Mouse (Mus musculus) embryonic facial prominence, embryonic 14.5 days (tissue): ENCODE data around the gene Aqp3. TPM values are rescaled to one million over a fixed set of nuclear protein-coding genes. Genes with fewer than 3 reads are reported as not detected.

Source experiments
- ATAC-seq: fragments of 200-750 bp; cut with Nextera tagmentation; 2 replicates; pipeline ENCODE4 v1.8.0; 2017; ENCODE audit warnings: low read depth, moderate number of reproducible peaks, moderate TSS enrichment
- DNase-seq: peaks from one replicate; pipeline ENCODE4 v3.0.0-alpha.2; 2015; ENCODE audit warnings: low spot score
- H3K27ac ChIP-seq: fragments of 300-500 bp; sonication (generic); replicated peaks from 2 replicates; pipeline ENCODE4 v1.5.1; 2014; ENCODE audit warnings: low read depth, mild to moderate bottlenecking, low read length, moderate library complexity
- H3K27me3 ChIP-seq: fragments of 300-500 bp; sonication (generic); replicated peaks from 2 replicates; pipeline ENCODE4 v1.6.1; 2014; ENCODE audit warnings: low read length; ENCODE audit not compliant: control insufficient read depth, insufficient read depth
- H3K36me3 ChIP-seq: fragments of 300-500 bp; sonication (generic); 2 replicates; pipeline ENCODE4 v1.6.1; 2014; ENCODE audit warnings: low read length, mixed read lengths; ENCODE audit not compliant: control insufficient read depth, insufficient read depth
- H3K4me1 ChIP-seq: fragments of 300-500 bp; sonication (generic); 2 replicates; pipeline ENCODE4 v1.6.1; 2014; ENCODE audit warnings: antibody characterized with exemption, low read length; ENCODE audit not compliant: control insufficient read depth, insufficient read depth
- H3K4me2 ChIP-seq: fragments of 300-500 bp; sonication (generic); 2 replicates; pipeline ENCODE4 v1.6.1; 2014; ENCODE audit warnings: low read depth, mild to moderate bottlenecking, low read length, moderate library complexity, mixed read lengths
- H3K4me3 ChIP-seq: fragments of 300-500 bp; sonication (generic); 2 replicates; pipeline ENCODE4 v1.5.1; 2014; ENCODE audit warnings: low read depth, mild to moderate bottlenecking, low read length
- H3K9ac ChIP-seq: fragments of 300-500 bp; sonication (generic); 2 replicates; pipeline ENCODE4 v1.6.1; 2014; ENCODE audit warnings: low read depth, mild to moderate bottlenecking, low read length, moderate library complexity, mixed read lengths
- H3K9me3 ChIP-seq: fragments of 300-500 bp; sonication (generic); 2 replicates; pipeline ENCODE4 v1.6.1; 2016; ENCODE audit warnings: low read length; ENCODE audit not compliant: control insufficient read depth
- WGBS: fragments of 180-500 bp; shearing (Covaris S2); extraction: QIAGEN DNeasy Blood & Tissue Kit; methylation state at CpG from one replicate; pipeline ENCODE4 v1.1.7; 2014; 5-methylcytosine and 5-hydroxymethylcytosine counted together
- polyA plus RNA-seq: library from polyadenylated mRNA; unstranded; fragments of >200 nt; fragmentation: Nextera tagmentation; extraction: Ambion mirVana; gene quantifications from 2 replicates; pipeline ENCODE4 v1.2.1, GENCODE M21; 2014

Aqp3 gene
- polyA plus RNA-seq, 1 experiment from 2014 or later = 18.4 TPM

GRCm38 (mm10) chr4:41048926-41049325 is 49.1 kb downstream of the Aqp3 start:
- H3K27me3 ChIP-seq = no peaks in the 10 kb centered on the region
- H3K4me3 ChIP-seq = no peak overlapping the region
- no peaks in the 10 kb centered on the region for H3K36me3 ChIP-seq
- no peaks in the 10 kb centered on the region for H3K4me1 ChIP-seq
- H3K9me3 ChIP-seq = no peaks in the 10 kb centered on the region
- H3K9ac ChIP-seq = no peak overlapping the region
- 59% methylated on average over 2 of the region's 2 CpGs for WGBS
- H3K4me2 ChIP-seq = no peak overlapping the region
- DNase-seq (no peak), ATAC-seq (no peak)
- H3K27ac ChIP-seq = no peak overlapping the region

GRCm38 (mm10) chr4:41047524-41048271 is 50.3 kb downstream of the Aqp3 start, which contains the start of gene Aqp7:
Aqp7 (minus strand) TSS chr4:41048139.
- Histone ChIP-seq H3K4me1 (no peaks in the 10 kb centered on the region), H3K9ac (no peak within 1 kb of the TSS), H3K27me3 (no peaks in the 10 kb centered on the region), H3K36me3 (no peaks in the 10 kb centered on the region), H3K27ac (no peak within 1 kb of the TSS), H3K4me3 (no peak within 1 kb of the TSS), H3K9me3 (no peaks in the 10 kb centered on the region), H3K4me2 (no peak within 1 kb of the TSS)
- ATAC-seq (no peak), DNase-seq (no peak)
- WGBS = 11% methylated on average over 9 of the region's 9 CpGs

GRCm38 (mm10) chr4:41046254-41046795 is 51.7 kb downstream of the Aqp3 start:
- no peaks in the 10 kb centered on the region for H3K36me3 ChIP-seq
- H3K4me2 ChIP-seq = no peak overlapping the region
- H3K9me3 ChIP-seq = no peaks in the 10 kb centered on the region
- 78% methylated on average over 13 of the region's 13 CpGs for WGBS
- no peak for DNase-seq
- H3K4me1 ChIP-seq = no peaks in the 10 kb centered on the region
- H3K4me3 ChIP-seq = no peak overlapping the region
- ATAC-seq = no peak
- H3K27me3 ChIP-seq = no peaks in the 10 kb centered on the region
- no peak overlapping the region for H3K27ac ChIP-seq
- no peak overlapping the region for H3K9ac ChIP-seq

GRCm38 (mm10) chr4:41045288-41045687 is 52.7 kb downstream of the Aqp3 start:
- no peak overlapping the region for H3K4me3 ChIP-seq
- 91% methylated on average over 3 of the region's 3 CpGs for WGBS
- H3K4me1 ChIP-seq = no peaks in the 10 kb centered on the region
- no peak overlapping the region for H3K27ac ChIP-seq
- H3K9me3 ChIP-seq = no peaks in the 10 kb centered on the region
- no peaks in the 10 kb centered on the region for H3K36me3 ChIP-seq
- H3K27me3 ChIP-seq = no peaks in the 10 kb centered on the region
- ATAC-seq = no peak
- no peak overlapping the region for H3K4me2 ChIP-seq
- no peak for DNase-seq
- H3K9ac ChIP-seq = no peak overlapping the region

- Histone ChIP-seq H3K27me3 (no peaks in the 10 kb centered on the region), H3K27ac (no peak overlapping the region), H3K9me3 (no peaks in the 10 kb centered on the region), H3K4me1 (no peaks in the 10 kb centered on the region), H3K9ac (no peak overlapping the region), H3K36me3 (no peaks in the 10 kb centered on the region), H3K4me2 (no peak overlapping the region), H3K4me3 (no peak overlapping the region)
- 73% methylated on average over 5 of the region's 5 CpGs for WGBS
- no peak for DNase-seq
- no peak for ATAC-seq
Measured at GRCm38 (mm10) chr4:41043961-41044360, 54.0 kb downstream of the Aqp3 start.

GRCm38 (mm10) chr4:41042880-41043279 is 55.1 kb downstream of the Aqp3 start:
- ATAC-seq (no peak), DNase-seq (no peak)
- no peak overlapping the region for H3K27ac ChIP-seq
- no peaks in the 10 kb centered on the region for H3K4me1 ChIP-seq
- H3K9me3 ChIP-seq = no peaks in the 10 kb centered on the region
- H3K4me2 ChIP-seq = no peak overlapping the region
- no peaks in the 10 kb centered on the region for H3K36me3 ChIP-seq
- WGBS = 80% methylated on average over 12 of the region's 12 CpGs
- no peaks in the 10 kb centered on the region for H3K27me3 ChIP-seq
- H3K9ac ChIP-seq = no peak overlapping the region
- H3K4me3 ChIP-seq = no peak overlapping the region

Other genes starting within 250 kb of the Aqp3 start
- 66.8 and 68.3 TPM in 2 replicates for gene B4galt1, start 244.2 kb downstream of the Aqp3 start, polyA plus RNA-seq
- 0.84 TPM in 1 of 2 replicates, not detected in the other for gene Spink4, start 178.1 kb downstream of the Aqp3 start, polyA plus RNA-seq
- gene Bag1, start 149.9 kb downstream of the Aqp3 start, polyA plus RNA-seq = 232 and 240 TPM in 2 replicates
- gene Chmp5, start 149.8 kb downstream of the Aqp3 start, polyA plus RNA-seq = 103 TPM in 2 replicates
- gene Nfx1, start 127.3 kb downstream of the Aqp3 start, polyA plus RNA-seq = 78.4 and 85.0 TPM in 2 replicates
- gene Aqp7, start 50.0 kb downstream of the Aqp3 start, polyA plus RNA-seq = 0.18 and 0.74 TPM in 2 replicates
- gene Nol6, start 26.3 kb upstream of the Aqp3 start, polyA plus RNA-seq = 24.9 and 29.4 TPM in 2 replicates
- 83.7 and 90.7 TPM in 2 replicates for gene Ube2r2, start 37.6 kb upstream of the Aqp3 start, polyA plus RNA-seq
- gene Ubap2, start 177.0 kb upstream of the Aqp3 start, polyA plus RNA-seq = 62.4 and 62.7 TPM in 2 replicates
- gene Dcaf12, start 216.7 kb upstream of the Aqp3 start, polyA plus RNA-seq = 50.8 and 51.7 TPM in 2 replicates